Mouse (Mus musculus) embryonic fibroblast, embryonic 13.5 days (primary cell): ENCODE data around the gene Sf3a2.

ENCODE experiments used
- CTCF ChIP-seq: IDR thresholded peaks from 2 replicates; pipeline ENCODE4 v1.5.1; 2011; ENCODE audit warnings: mild to moderate bottlenecking, control low read depth, low read length, moderate library complexity, borderline replicate concordance; ENCODE audit not compliant: insufficient read depth
- POLR2A ChIP-seq: IDR thresholded peaks from 2 replicates; pipeline ENCODE4 v1.6.1; 2011; ENCODE audit warnings: low read depth, mild to moderate bottlenecking, control low read depth, low read length, moderate library complexity

- TF ChIP-seq CTCF (no peak), POLR2A (no peak)
Measured at GRCm38 (mm10) chr10:80768365-80768764, 29.6 kb upstream of the Sf3a2 start.
